Mouse (Mus musculus) embryonic facial prominence, embryonic 11.5 days (tissue): ENCODE results near the gene Cyb5rl. TPM values are rescaled to one million over a fixed set of nuclear protein-coding genes. Genes with fewer than 3 reads are reported as not detected.

Experiments
- ATAC-seq: fragments of 200-750 bp; cut with Nextera tagmentation; replicated peaks from 2 replicates; pipeline ENCODE4 v1.8.0; 2017; ENCODE audit warnings: low read depth; ENCODE audit not compliant: insufficient number of reproducible peaks, low FRiP score, low TSS enrichment
- DNase-seq: peaks from one replicate; pipeline ENCODE4 v3.0.0-alpha.2; 2015; ENCODE audit warnings: low spot score
- H3K27ac ChIP-seq: fragments of 300-500 bp; sonication (generic); replicated peaks from 2 replicates; pipeline ENCODE4 v1.5.1; 2014; ENCODE audit warnings: mild to moderate bottlenecking, low read depth, low read length, control low read depth
- H3K27me3 ChIP-seq: fragments of 300-500 bp; sonication (generic); 2 replicates; pipeline ENCODE4 v1.6.1; 2014; ENCODE audit warnings: mild to moderate bottlenecking, low read length, moderate library complexity, mixed read lengths; ENCODE audit not compliant: control insufficient read depth, insufficient read depth
- H3K36me3 ChIP-seq: fragments of 300-500 bp; sonication (generic); replicated peaks from 2 replicates; pipeline ENCODE4 v1.6.1; 2014; ENCODE audit warnings: low read depth, mild to moderate bottlenecking, low read length, moderate library complexity, mixed read lengths; ENCODE audit not compliant: control insufficient read depth, insufficient read depth
- H3K4me1 ChIP-seq: fragments of 300-500 bp; sonication (generic); 2 replicates; pipeline ENCODE4 v1.6.1; 2014; ENCODE audit warnings: low read length, mixed read lengths; ENCODE audit not compliant: control insufficient read depth, insufficient read depth
- H3K4me2 ChIP-seq: fragments of 300-500 bp; sonication (generic); 2 replicates; pipeline ENCODE4 v1.6.1; 2014; ENCODE audit warnings: low read depth, mild to moderate bottlenecking, control low read depth, low read length, moderate library complexity
- H3K4me3 ChIP-seq: fragments of 300-500 bp; sonication (generic); 2 replicates; pipeline ENCODE4 v1.5.1; 2014; ENCODE audit warnings: low read depth, low read length, control low read depth
- H3K9ac ChIP-seq: fragments of 300-500 bp; sonication (generic); replicated peaks from 2 replicates; pipeline ENCODE4 v1.6.1; 2014; ENCODE audit warnings: mild to moderate bottlenecking, control low read depth, low read length
- H3K9me3 ChIP-seq: fragments of 300-500 bp; sonication (generic); replicated peaks from 2 replicates; pipeline ENCODE4 v1.6.1; 2016; ENCODE audit warnings: mild to moderate bottlenecking, low read length, inconsistent platforms, mixed read lengths; ENCODE audit not compliant: control insufficient read depth
- WGBS: fragments of 180-500 bp; shearing (Covaris S2); extraction: QIAGEN DNeasy Blood & Tissue Kit; methylation state at CpG from one replicate; pipeline ENCODE4 v1.1.7; 2014; 5-methylcytosine and 5-hydroxymethylcytosine counted together
- polyA plus RNA-seq: library from polyadenylated mRNA; unstranded; fragments of >200 nt; fragmentation: Nextera tagmentation; extraction: Ambion mirVana; gene quantifications from 2 replicates; pipeline ENCODE4 v1.2.1, GENCODE M21; 2014

The Cyb5rl gene
- 5.5 and 5.6 TPM in 2 replicates for polyA plus RNA-seq

- under 1% methylated on average over 60 of the region's 60 CpGs for WGBS
- H3K9me3 ChIP-seq, result no peaks in the 10 kb centered on the region
- ATAC-seq, result peak; percentile 95
Measured at GRCm38 (mm10) chr4:107066252-107067124, at the start of gene Cyb5rl, which contains the start of gene Mrpl37. Gene Cyb5rl, plus strand, starts transcription at chr4:107066988. Gene Mrpl37, minus strand, starts transcription at chr4:107066868.

GRCm38 (mm10) chr4:107017257-107017656 is 49.5 kb upstream of the Cyb5rl start:
- Histone ChIP-seq H3K4me3 (no peak overlapping the region), H3K4me2 (no peak overlapping the region), H3K9me3 (no peaks in the 10 kb centered on the region), H3K9ac (no peak overlapping the region), H3K4me1 (peaks cover 19% of the 10 kb centered on the region), H3K36me3 (no peaks in the 10 kb centered on the region; the same call in 1 of the 2 replicates), H3K27me3 (no peaks in the 10 kb centered on the region), H3K27ac (no peak overlapping the region)
- no peak for ATAC-seq
- no peak for DNase-seq

More at GRCm38 (mm10) chr4:107066252-107067124, at the start of gene Cyb5rl, which contains the start of gene Mrpl37:
- Histone ChIP-seq H3K36me3 (no peaks in the 10 kb centered on the region; the same call in 1 of the 2 replicates), H3K27ac (no peak within 1 kb of the TSS), H3K4me1 (peaks cover 2% of the 10 kb centered on the region), H3K27me3 (no peaks in the 10 kb centered on the region), H3K4me2 (peak within 1 kb of the TSS; percentile 94), H3K4me3 (peak within 1 kb of the TSS; percentile 86), H3K9ac (peak within 1 kb of the TSS; percentile 91)
- DNase-seq, result peak; percentile 98

GRCm38 (mm10) chr4:107018521-107018920 is 48.3 kb upstream of the Cyb5rl start:
- Histone ChIP-seq H3K9ac (no peak overlapping the region), H3K27ac (no peak overlapping the region), H3K27me3 (no peaks in the 10 kb centered on the region), H3K4me1 (peaks cover 18% of the 10 kb centered on the region), H3K36me3 (no peaks in the 10 kb centered on the region), H3K4me2 (no peak overlapping the region), H3K9me3 (no peaks in the 10 kb centered on the region), H3K4me3 (no peak overlapping the region)
- ATAC-seq (no peak), DNase-seq (no peak)
- WGBS, result 84% methylated on average over 3 of the region's 3 CpGs

- Histone ChIP-seq H3K36me3 (no peaks in the 10 kb centered on the region), H3K27me3 (no peaks in the 10 kb centered on the region), H3K9me3 (no peaks in the 10 kb centered on the region), H3K4me3 (no peak overlapping the region), H3K27ac (no peak overlapping the region), H3K4me1 (peaks cover 18% of the 10 kb centered on the region), H3K4me2 (no peak overlapping the region), H3K9ac (no peak overlapping the region)
- ATAC-seq, result no peak
- no peak for DNase-seq
- WGBS, result 57% methylated on average over 7 of the region's 7 CpGs
Measured at GRCm38 (mm10) chr4:107019027-107019426, 47.8 kb upstream of the Cyb5rl start.

- H3K4me1 ChIP-seq, result peaks cover 15% of the 10 kb centered on the region
- H3K36me3 ChIP-seq, result no peaks in the 10 kb centered on the region
Measured at GRCm38 (mm10) chr4:107020287-107021000, 46.3 kb upstream of the Cyb5rl start.

GRCm38 (mm10) chr4:107021464-107021863 is 45.3 kb upstream of the Cyb5rl start:
- DNase-seq (no peak), ATAC-seq (no peak)
- H3K9me3 ChIP-seq, result no peaks in the 10 kb centered on the region
- H3K4me1 ChIP-seq, result peaks cover 13% of the 10 kb centered on the region
- WGBS, result 67% methylated on average over 3 of the region's 3 CpGs
- no peak overlapping the region for H3K4me2 ChIP-seq
- H3K27ac ChIP-seq, result no peak overlapping the region
- no peak overlapping the region for H3K9ac ChIP-seq
- H3K4me3 ChIP-seq, result no peak overlapping the region
- no peaks in the 10 kb centered on the region for H3K36me3 ChIP-seq
- H3K27me3 ChIP-seq, result no peaks in the 10 kb centered on the region

More at GRCm38 (mm10) chr4:107020287-107021000, 46.3 kb upstream of the Cyb5rl start:
- Histone ChIP-seq H3K9ac (no peak overlapping the region), H3K4me3 (no peak overlapping the region), H3K9me3 (no peaks in the 10 kb centered on the region), H3K27ac (no peak overlapping the region), H3K27me3 (no peaks in the 10 kb centered on the region), H3K4me2 (no peak overlapping the region)
- DNase-seq (no peak), ATAC-seq (no peak)
- 75% methylated on average over 5 of the region's 5 CpGs for WGBS

- Histone ChIP-seq H3K9ac (no peak overlapping the region), H3K4me2 (no peak overlapping the region), H3K9me3 (no peaks in the 10 kb centered on the region), H3K4me1 (peaks cover 1% of the 10 kb centered on the region), H3K36me3 (no peaks in the 10 kb centered on the region; the same call in 1 of the 2 replicates), H3K4me3 (no peak overlapping the region), H3K27ac (no peak overlapping the region), H3K27me3 (no peaks in the 10 kb centered on the region)
- DNase-seq, result no peak
- WGBS, result 83% methylated on average over 7 of the region's 7 CpGs
- no peak for ATAC-seq
Measured at GRCm38 (mm10) chr4:107024899-107025298, 41.9 kb upstream of the Cyb5rl start.
